Mouse (Mus musculus) liver, adult 2 months (tissue): ENCODE results near the gene Vps35. TPM values are rescaled to one million over a fixed set of nuclear protein-coding genes. Genes with fewer than 3 reads are reported as not detected.

Experiments
- DNase-seq: peaks from one replicate; pipeline ENCODE4 v3.0.0-alpha.2; 2011; ENCODE audit warnings: low read depth, low spot score; ENCODE audit errors: extremely low read depth
- H3K27ac ChIP-seq: fragments of 200-500 bp; replicated peaks from 2 replicates; pipeline ENCODE4 v1.5.1; 2012; ENCODE audit warnings: low read depth, mild to moderate bottlenecking, control low read depth, inconsistent platforms, low read length; ENCODE audit not compliant: insufficient read depth
- H3K27me3 ChIP-seq: fragments of 200-500 bp; 2 replicates; pipeline ENCODE4 v1.6.1; 2012; ENCODE audit warnings: mild to moderate bottlenecking, moderate library complexity, low read length, inconsistent platforms; ENCODE audit not compliant: control insufficient read depth, insufficient read depth
- H3K36me3 ChIP-seq: fragments of 200-500 bp; 2 replicates; pipeline ENCODE4 v1.6.1; 2012; ENCODE audit warnings: low read length, inconsistent platforms; ENCODE audit not compliant: control insufficient read depth, insufficient read depth
- H3K4me1 ChIP-seq: fragments of 200-500 bp; 2 replicates; pipeline ENCODE4 v1.6.1; 2011; ENCODE audit warnings: low read length; ENCODE audit not compliant: control insufficient read depth, insufficient read depth
- H3K4me3 ChIP-seq: fragments of 200-500 bp; 2 replicates; pipeline ENCODE4 v1.5.1; 2011; ENCODE audit warnings: low read depth, mild to moderate bottlenecking, control low read depth, low read length, moderate library complexity; ENCODE audit not compliant: insufficient read depth
- H3K79me2 ChIP-seq: fragments of 200-500 bp; 2 replicates; pipeline ENCODE4 v1.6.1; 2012; ENCODE audit warnings: inconsistent platforms, mild to moderate bottlenecking, low read length, moderate library complexity; ENCODE audit not compliant: control insufficient read depth, insufficient read depth
- H3K9ac ChIP-seq: fragments of 200-500 bp; 2 replicates; pipeline ENCODE4 v1.6.1; 2012; ENCODE audit warnings: low read depth, mild to moderate bottlenecking, control low read depth, inconsistent platforms, low read length
- CTCF ChIP-seq: fragments of 200-500 bp; IDR thresholded peaks from 2 replicates; pipeline ENCODE4 v1.5.1; 2011; ENCODE audit warnings: low read depth, low read length, control low read depth
- POLR2A ChIP-seq: fragments of 200-500 bp; IDR thresholded peaks from 2 replicates; pipeline ENCODE4 v1.6.1; 2011; ENCODE audit warnings: low read length, control low read depth; ENCODE audit not compliant: insufficient read depth; ENCODE audit errors: extremely low read depth
- WGBS: fragments of 180-500 bp; shearing (Covaris S2); methylation state at CpG from one replicate; pipeline ENCODE4 v1.1.7; 2018; 5-methylcytosine and 5-hydroxymethylcytosine counted together
- polyA plus RNA-seq: library from polyadenylated mRNA; depleted of rRNA; stranded (reverse); fragments of >200 nt; gene quantifications from 2 replicates; pipeline ENCODE4 v1.2.3, GENCODE M21; 2012
- total RNA-seq: library from RNA; depleted of rRNA; stranded (reverse); fragments of >200 nt; gene quantifications from 2 replicates; pipeline ENCODE4 v1.2.3, GENCODE M21; 2014

Gene Vps35
- total and polyA plus RNA-seq, 2 experiments = 9.3 to 88.0 TPM

GRCm38 (mm10) chr8:85329506-85329905 is 29.9 kb upstream of the Vps35 start:
- WGBS = 47% methylated on average over 1 of the region's 1 CpGs

DNA sequence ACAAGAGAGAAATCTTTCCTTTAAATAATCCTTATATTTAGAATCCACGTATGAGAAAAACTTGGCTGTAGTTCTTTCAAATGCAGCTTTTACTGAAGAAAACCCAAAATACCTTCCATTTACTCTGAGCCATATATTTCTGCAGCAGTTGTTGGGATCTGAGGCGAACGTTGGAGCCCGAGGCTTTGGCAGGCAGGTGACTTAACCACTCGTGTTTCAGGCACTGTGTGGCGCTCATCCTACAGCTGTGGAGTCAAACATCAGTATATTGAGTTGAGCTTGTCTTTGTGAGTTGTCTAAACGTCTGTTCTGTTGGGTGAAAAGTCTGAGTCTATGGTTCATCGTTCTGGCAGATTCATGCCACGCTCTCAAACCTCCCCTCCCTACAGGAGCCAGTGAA is 27.4 kb upstream of the Vps35 start:
- Histone ChIP-seq H3K27me3 (no peaks in the 10 kb centered on the region), H3K9ac (no peak overlapping the region), H3K4me1 (no peaks in the 10 kb centered on the region), H3K36me3 (no peaks in the 10 kb centered on the region), H3K4me3 (no peak overlapping the region), H3K27ac (no peak overlapping the region), H3K79me2 (no peaks in the 10 kb centered on the region)
- TF ChIP-seq POLR2A = no peak
- TF ChIP-seq CTCF = no peak
- WGBS = 78% methylated on average over 9 of the region's 9 CpGs
- DNase-seq = no peak

More at GRCm38 (mm10) chr8:85329506-85329905, 29.9 kb upstream of the Vps35 start:
- H3K27ac ChIP-seq = no peak overlapping the region
- TF ChIP-seq CTCF = no peak
- TF ChIP-seq POLR2A = no peak
- H3K4me1 ChIP-seq = no peaks in the 10 kb centered on the region
- no peak overlapping the region for H3K9ac ChIP-seq
- H3K79me2 ChIP-seq = no peaks in the 10 kb centered on the region
- no peaks in the 10 kb centered on the region for H3K27me3 ChIP-seq
- no peaks in the 10 kb centered on the region for H3K36me3 ChIP-seq
- H3K4me3 ChIP-seq = no peak overlapping the region
- DNase-seq = no peak

DNA sequence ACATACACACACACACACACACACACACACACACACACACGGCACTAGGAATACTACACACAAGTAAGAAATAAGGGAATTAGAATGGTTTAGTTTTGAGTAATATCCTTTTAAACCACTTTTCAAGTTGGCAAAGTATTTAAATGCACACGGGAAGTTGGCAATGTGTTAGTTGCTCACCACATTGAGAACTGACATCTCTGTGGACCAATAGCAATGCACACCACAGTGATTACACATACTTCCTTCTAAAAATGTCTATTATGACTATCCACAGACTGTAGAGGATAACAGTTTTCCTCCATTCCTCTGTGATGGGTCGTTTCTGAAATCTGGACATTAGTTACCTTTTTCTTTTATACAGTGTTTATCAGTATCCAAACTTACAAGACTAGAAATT is 23.5 kb upstream of the Vps35 start:
- 72% methylated on average over 3 of the region's 3 CpGs for WGBS
- no peak for DNase-seq
- Histone ChIP-seq H3K4me1 (no peaks in the 10 kb centered on the region), H3K79me2 (no peaks in the 10 kb centered on the region), H3K27me3 (no peaks in the 10 kb centered on the region), H3K27ac (no peak overlapping the region), H3K36me3 (no peaks in the 10 kb centered on the region), H3K4me3 (no peak overlapping the region), H3K9ac (no peak overlapping the region)
- no peak for TF ChIP-seq CTCF
- no peak for TF ChIP-seq POLR2A

DNA sequence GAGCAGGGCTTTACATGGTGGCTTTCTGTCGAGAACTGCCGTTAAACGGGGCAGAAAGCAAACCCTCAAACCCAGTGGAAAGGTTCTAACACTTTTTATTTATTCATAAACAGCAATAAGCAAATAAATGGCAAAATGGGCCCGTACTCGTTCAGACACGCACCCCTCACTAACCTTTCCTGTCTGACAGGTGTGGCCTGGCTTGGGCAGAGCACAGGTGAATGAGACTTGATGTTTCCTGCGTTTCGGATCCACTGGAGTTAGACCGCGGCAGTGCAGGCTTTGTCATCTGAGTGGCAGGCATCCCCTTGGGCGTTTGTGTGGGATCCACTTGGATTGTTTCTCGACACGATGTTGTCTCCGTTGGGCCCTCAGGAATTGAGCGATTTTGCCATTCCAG is 22.4 kb upstream of the Vps35 start:
- TF ChIP-seq CTCF (no peak), POLR2A (no peak)
- no peak overlapping the region for H3K9ac ChIP-seq
- WGBS = 90% methylated on average over 15 of the region's 15 CpGs
- no peak for DNase-seq
- H3K27me3 ChIP-seq = no peaks in the 10 kb centered on the region
- no peaks in the 10 kb centered on the region for H3K79me2 ChIP-seq
- H3K27ac ChIP-seq = no peak overlapping the region
- no peaks in the 10 kb centered on the region for H3K4me1 ChIP-seq
- H3K36me3 ChIP-seq = no peaks in the 10 kb centered on the region
- no peak overlapping the region for H3K4me3 ChIP-seq

- Histone ChIP-seq H3K4me3 (no peak overlapping the region), H3K27ac (no peak overlapping the region), H3K36me3 (no peaks in the 10 kb centered on the region), H3K9ac (no peak overlapping the region), H3K79me2 (no peaks in the 10 kb centered on the region), H3K27me3 (no peaks in the 10 kb centered on the region), H3K4me1 (no peaks in the 10 kb centered on the region)
- no peak for TF ChIP-seq CTCF
- no peak for TF ChIP-seq POLR2A
- 92% methylated on average over 4 of the region's 4 CpGs for WGBS
- no peak for DNase-seq
These were observed 18.9 kb upstream of the Vps35 start for GRCm38 (mm10) chr8:85318534-85318933.

DNA sequence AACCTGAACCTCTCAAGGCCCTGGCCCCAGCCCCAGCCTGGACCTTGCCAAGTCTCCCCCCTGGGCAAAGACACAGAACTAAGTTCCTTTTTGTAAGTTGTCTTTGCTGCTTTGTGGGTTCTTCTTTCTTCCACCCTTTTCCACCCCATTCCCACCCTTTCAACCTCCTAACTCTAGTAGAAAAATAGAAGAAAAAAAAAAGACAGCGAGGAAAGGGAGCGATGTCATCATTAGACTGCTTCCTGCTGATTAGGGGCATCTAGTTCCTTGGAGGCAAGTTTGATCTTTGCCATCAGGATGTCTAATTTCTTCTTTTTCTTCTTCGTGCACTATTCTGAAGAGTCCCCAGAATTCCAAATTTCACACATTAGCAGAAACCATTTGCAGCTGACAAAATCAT is 13.4 kb upstream of the Vps35 start:
- Histone ChIP-seq H3K79me2 (no peaks in the 10 kb centered on the region), H3K4me1 (no peaks in the 10 kb centered on the region; the same call in 1 of the 2 replicates), H3K27ac (no peak overlapping the region), H3K9ac (no peak overlapping the region), H3K27me3 (no peaks in the 10 kb centered on the region), H3K4me3 (no peak overlapping the region), H3K36me3 (peaks cover 2% of the 10 kb centered on the region)
- WGBS = 79% methylated on average over 3 of the region's 3 CpGs
- DNase-seq = no peak
- TF ChIP-seq POLR2A = no peak
- no peak for TF ChIP-seq CTCF
